Mouse (Mus musculus) frontal cortex, postnatal 25 days (tissue): ENCODE measurements at regions not wholly inside any gene's neighbourhood (a gene's known extent, or its start where the extent isn't known, plus 50 kb on each side); places are given as distances from the start of the nearest gene placed in this dataset.
A peak's percentile ranks its signal among the peaks of the same experiment; 100 is the strongest.

Experiments
- DNase-seq, 2 experiments: peaks; one replicate each; pipeline ENCODE4 v3.0.0; 2022; ENCODE audit warnings: low spot score in 2 of 2

GRCm38 (mm10) chr6:99895558-99895957, 169.4 kb upstream of the Prok2 start:
- no peak for DNase-seq

GRCm38 (mm10) chr6:99893936-99894335, 167.7 kb upstream of the Prok2 start:
- no peak for DNase-seq

GRCm38 (mm10) chr6:99892204-99892603, 166.0 kb upstream of the Prok2 start:
- no peak for DNase-seq

GRCm38 (mm10) chr6:99891790-99892189, 165.6 kb upstream of the Prok2 start:
- no peak for DNase-seq

GRCm38 (mm10) chr6:99890805-99891204, 164.6 kb upstream of the Prok2 start:
- DNase-seq, result no peak

- no peak for DNase-seq
Measured at GRCm38 (mm10) chr6:99889055-99889454, 162.9 kb upstream of the Prok2 start.

- DNase-seq, result no peak
Measured at GRCm38 (mm10) chr6:99887904-99888303, 161.7 kb upstream of the Prok2 start.

GRCm38 (mm10) chr6:99884755-99885154, 158.6 kb upstream of the Prok2 start:
- DNase-seq, result no peak

GRCm38 (mm10) chr6:99884054-99884453, 157.9 kb upstream of the Prok2 start:
- DNase-seq, result no peak

- no peak for DNase-seq
Measured at GRCm38 (mm10) chr6:99881606-99882005, 155.4 kb upstream of the Prok2 start.

- DNase-seq, result no peak
Measured at GRCm38 (mm10) chr6:99874852-99875251, 148.7 kb upstream of the Prok2 start.

GRCm38 (mm10) chr6:99874029-99874428, 147.8 kb upstream of the Prok2 start:
- DNase-seq, result no peak

GRCm38 (mm10) chr6:99866061-99866460, 139.9 kb upstream of the Prok2 start:
- no peak for DNase-seq

GRCm38 (mm10) chr6:99864949-99865348, 138.8 kb upstream of the Prok2 start:
- peak in 1 of 2 experiments; percentile 12 for DNase-seq

GRCm38 (mm10) chr6:99863418-99863817, 137.2 kb upstream of the Prok2 start:
- DNase-seq, result no peak

GRCm38 (mm10) chr6:99857411-99857810, 131.2 kb upstream of the Prok2 start:
- no peak for DNase-seq

- DNase-seq, result no peak
Measured at GRCm38 (mm10) chr6:99853716-99854115, 127.5 kb upstream of the Prok2 start.

- DNase-seq, result no peak
Measured at GRCm38 (mm10) chr6:99850706-99851105, 124.5 kb upstream of the Prok2 start.

GRCm38 (mm10) chr6:99845508-99845846, 119.3 kb upstream of the Prok2 start:
- DNase-seq, result no peak

- no peak for DNase-seq
Measured at GRCm38 (mm10) chr6:99844775-99845507, 118.7 kb upstream of the Prok2 start.

GRCm38 (mm10) chr6:99843507-99843906, 117.3 kb upstream of the Prok2 start:
- no peak for DNase-seq

GRCm38 (mm10) chr6:99842723-99843122, 116.5 kb upstream of the Prok2 start:
- no peak for DNase-seq

GRCm38 (mm10) chr6:99840823-99841222, 114.6 kb upstream of the Prok2 start:
- no peak for DNase-seq

GRCm38 (mm10) chr6:99833323-99833722, 107.1 kb upstream of the Prok2 start:
- DNase-seq, result no peak
